Mouse (Mus musculus): ENCODE results near the gene Rtkn2. TPM values are rescaled to one million over a fixed set of nuclear protein-coding genes. Genes with fewer than 3 reads are reported as not detected.
"Not testable (repeated sequence)": the region's sequence is repeated elsewhere in the genome, so short reads cannot be mapped to it uniquely, and the experiment has no call there.

Rtkn2 gene
- polyA plus RNA-seq, 1 experiment from 2014 or later = 7.9 TPM

- Histone ChIP-seq H3K9me3 (replicated peaks) (no peaks in the 10 kb centered on the region), H3K4me1 (no peaks in the 10 kb centered on the region), H3K36me3 (peaks cover 65% of the 10 kb centered on the region), H3K4me2 (replicated peaks) (no peak overlapping the region), H3K4me3 (replicated peaks) (no peak overlapping the region), H3K27ac (replicated peaks) (no peak overlapping the region), H3K27me3 (no peaks in the 10 kb centered on the region), H3K9ac (no peak overlapping the region)
- WGBS = 83% methylated on average over 12 of the region's 12 CpGs
- no peak for ATAC-seq (ENCODE audit: insufficient number of reproducible peaks, low FRiP score, low TSS enrichment, low read depth)
Observed at GRCm38 (mm10) chr10:68096395-68096794, 117.0 kb downstream of the Rtkn2 start.

- Histone ChIP-seq H3K4me3 (replicated peaks) (no peak overlapping the region), H3K36me3 (peaks cover 66% of the 10 kb centered on the region), H3K4me2 (replicated peaks) (no peak overlapping the region), H3K27me3 (no peaks in the 10 kb centered on the region), H3K9ac (no peak overlapping the region), H3K27ac (replicated peaks) (no peak overlapping the region), H3K4me1 (peaks cover 8% of the 10 kb centered on the region; the same call in 1 of the 2 replicates), H3K9me3 (replicated peaks) (no peaks in the 10 kb centered on the region)
- no peak for ATAC-seq (ENCODE audit: insufficient number of reproducible peaks, low FRiP score, low TSS enrichment, low read depth)
- 90% methylated on average over 19 of the region's 19 CpGs for WGBS
Observed at GRCm38 (mm10) chr10:68097821-68098675, 118.7 kb downstream of the Rtkn2 start.

- not testable (repeated sequence) for H3K27ac ChIP-seq (replicated peaks); H3K4me2 ChIP-seq (replicated peaks); H3K4me3 ChIP-seq (replicated peaks); H3K9ac ChIP-seq; H3K27me3 ChIP-seq; H3K9me3 ChIP-seq (replicated peaks); ATAC-seq (ENCODE audit: insufficient number of reproducible peaks, low FRiP score, low TSS enrichment, low read depth)
- H3K36me3 ChIP-seq = peaks cover 60% of the 10 kb centered on the region
- H3K4me1 ChIP-seq = peaks cover 23% of the 10 kb centered on the region
- WGBS = 92% methylated on average over 7 of the region's 7 CpGs
Observed at GRCm38 (mm10) chr10:68099801-68100200, 120.4 kb downstream of the Rtkn2 start.

GRCm38 (mm10) chr10:68100506-68100905, 121.1 kb downstream of the Rtkn2 start:
- H3K4me2 ChIP-seq (replicated peaks) = no peak overlapping the region
- WGBS = 70% methylated on average over 8 of the region's 8 CpGs
- H3K9me3 ChIP-seq (replicated peaks) = no peaks in the 10 kb centered on the region
- H3K27ac ChIP-seq (replicated peaks) = peak overlapping the region; percentile 25; the same call in 1 of the 2 replicates
- H3K36me3 ChIP-seq = peaks cover 53% of the 10 kb centered on the region
- H3K4me1 ChIP-seq = peaks cover 30% of the 10 kb centered on the region
- H3K27me3 ChIP-seq = no peaks in the 10 kb centered on the region
- no peak overlapping the region for H3K9ac ChIP-seq
- H3K4me3 ChIP-seq (replicated peaks) = no peak overlapping the region
- ATAC-seq (ENCODE audit: insufficient number of reproducible peaks, low FRiP score, low TSS enrichment, low read depth) = no peak

- no peak overlapping the region for H3K27ac ChIP-seq (replicated peaks)
- no peak overlapping the region for H3K4me3 ChIP-seq (replicated peaks)
- H3K4me1 ChIP-seq = peaks cover 37% of the 10 kb centered on the region
- H3K27me3 ChIP-seq = no peaks in the 10 kb centered on the region
- H3K36me3 ChIP-seq = peaks cover 47% of the 10 kb centered on the region
- no peaks in the 10 kb centered on the region for H3K9me3 ChIP-seq (replicated peaks)
- H3K9ac ChIP-seq = no peak overlapping the region
- ATAC-seq (ENCODE audit: insufficient number of reproducible peaks, low FRiP score, low TSS enrichment, low read depth) = no peak
- 40% methylated on average over 4 of the region's 4 CpGs for WGBS
- no peak overlapping the region for H3K4me2 ChIP-seq (replicated peaks)
Observed at GRCm38 (mm10) chr10:68101251-68101650, 121.9 kb downstream of the Rtkn2 start.

- no peaks in the 10 kb centered on the region for H3K27me3 ChIP-seq
- WGBS = 79% methylated on average over 6 of the region's 6 CpGs
- H3K4me2 ChIP-seq (replicated peaks) = no peak overlapping the region
- peaks cover 51% of the 10 kb centered on the region for H3K4me1 ChIP-seq
- no peaks in the 10 kb centered on the region for H3K9me3 ChIP-seq (replicated peaks)
- ATAC-seq (ENCODE audit: insufficient number of reproducible peaks, low FRiP score, low TSS enrichment, low read depth) = no peak
- peaks cover 34% of the 10 kb centered on the region for H3K36me3 ChIP-seq
- no peak overlapping the region for H3K9ac ChIP-seq
- no peak overlapping the region for H3K4me3 ChIP-seq (replicated peaks)
- H3K27ac ChIP-seq (replicated peaks) = peak overlapping the region; percentile 63; the same call in 1 of the 2 replicates
Observed at GRCm38 (mm10) chr10:68102566-68102965, 123.2 kb downstream of the Rtkn2 start.

- peaks cover 52% of the 10 kb centered on the region for H3K4me1 ChIP-seq
- no peak overlapping the region for H3K4me3 ChIP-seq (replicated peaks)
- ATAC-seq (ENCODE audit: insufficient number of reproducible peaks, low FRiP score, low TSS enrichment, low read depth) = no peak
- no peaks in the 10 kb centered on the region for H3K9me3 ChIP-seq (replicated peaks)
- no peak overlapping the region for H3K9ac ChIP-seq
- peaks cover 27% of the 10 kb centered on the region for H3K36me3 ChIP-seq
- peak overlapping the region; percentile 86 for H3K27ac ChIP-seq (replicated peaks)
- no peaks in the 10 kb centered on the region for H3K27me3 ChIP-seq
- H3K4me2 ChIP-seq (replicated peaks) = no peak overlapping the region; the same call in 1 of the 2 replicates
- 32% methylated on average over 6 of the region's 6 CpGs for WGBS
Observed at GRCm38 (mm10) chr10:68103078-68103855, 123.9 kb downstream of the Rtkn2 start.

- no peak overlapping the region; the same call in 1 of the 2 replicates for H3K4me2 ChIP-seq (replicated peaks)
- no peaks in the 10 kb centered on the region for H3K9me3 ChIP-seq (replicated peaks)
- H3K9ac ChIP-seq = no peak overlapping the region
- H3K36me3 ChIP-seq = peaks cover 27% of the 10 kb centered on the region
- no peaks in the 10 kb centered on the region for H3K27me3 ChIP-seq
- peaks cover 52% of the 10 kb centered on the region for H3K4me1 ChIP-seq
- H3K4me3 ChIP-seq (replicated peaks) = no peak overlapping the region
- ATAC-seq (ENCODE audit: insufficient number of reproducible peaks, low FRiP score, low TSS enrichment, low read depth) = peak; percentile 88
- WGBS = 12% methylated on average over 5 of the region's 5 CpGs
- peak overlapping the region; percentile 86 for H3K27ac ChIP-seq (replicated peaks)
Observed at GRCm38 (mm10) chr10:68103988-68104387, 124.6 kb downstream of the Rtkn2 start.

GRCm38 (mm10) chr10:68104481-68104880, 125.1 kb downstream of the Rtkn2 start:
- H3K9me3 ChIP-seq (replicated peaks) = no peaks in the 10 kb centered on the region
- H3K36me3 ChIP-seq = peaks cover 32% of the 10 kb centered on the region
- H3K9ac ChIP-seq = no peak overlapping the region
- ATAC-seq (ENCODE audit: insufficient number of reproducible peaks, low FRiP score, low TSS enrichment, low read depth) = no peak
- 0 out of 2 replicates have a peak overlapping the region, but pooled peaks have one; percentile 3 for H3K4me2 ChIP-seq (replicated peaks)
- H3K4me3 ChIP-seq (replicated peaks) = no peak overlapping the region
- H3K27me3 ChIP-seq = no peaks in the 10 kb centered on the region
- WGBS = 3% methylated on average over 2 of the region's 2 CpGs
- peak overlapping the region; percentile 86 for H3K27ac ChIP-seq (replicated peaks)
- H3K4me1 ChIP-seq = peaks cover 52% of the 10 kb centered on the region

GRCm38 (mm10) chr10:68104881-68105781, 125.8 kb downstream of the Rtkn2 start:
- Histone ChIP-seq H3K27ac (replicated peaks) (peak overlapping the region; percentile 86), H3K4me2 (replicated peaks) (0 out of 2 replicates have a peak overlapping the region, but pooled peaks have one; percentile 3)
- no peak for ATAC-seq (ENCODE audit: insufficient number of reproducible peaks, low FRiP score, low TSS enrichment, low read depth)

More at GRCm38 (mm10) chr10:68104881-68105781, 125.8 kb downstream of the Rtkn2 start:
- peaks cover 52% of the 10 kb centered on the region for H3K4me1 ChIP-seq
- no peaks in the 10 kb centered on the region for H3K9me3 ChIP-seq (replicated peaks)
- no peak overlapping the region for H3K9ac ChIP-seq
- H3K4me3 ChIP-seq (replicated peaks) = no peak overlapping the region
- no peaks in the 10 kb centered on the region for H3K27me3 ChIP-seq
- 24% methylated on average over 14 of the region's 14 CpGs for whole genome bisulfite sequencing
- peaks cover 29% of the 10 kb centered on the region for H3K36me3 ChIP-seq
